In the genomic region with DNA sequence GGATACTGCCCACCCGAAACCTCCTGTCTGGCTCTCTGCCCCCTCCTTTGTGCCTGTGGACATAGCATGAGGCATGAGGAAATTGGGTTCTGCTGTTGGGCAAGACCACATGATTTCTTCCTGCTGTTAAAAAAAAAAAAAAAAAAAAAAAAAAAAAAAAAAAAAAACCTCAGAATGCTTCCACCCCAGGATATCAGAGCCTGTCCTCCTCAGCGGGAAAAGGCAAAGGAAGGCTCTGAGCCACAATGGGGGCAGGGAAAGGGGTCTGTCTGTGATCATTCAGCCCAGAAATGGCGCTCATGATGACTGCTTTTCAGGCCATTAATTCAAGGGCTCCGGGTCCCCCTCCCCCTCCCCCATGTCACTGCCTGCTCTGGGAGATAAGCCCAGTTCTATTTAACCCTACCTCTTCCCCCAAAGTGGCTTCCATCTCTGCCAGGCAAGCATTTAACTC, we compare ENCODE assay signal across 12 mouse cellular contexts. TPM values are rescaled to one million over a fixed set of nuclear protein-coding genes. Genes with fewer than 3 reads are reported as not detected.
DNase-seq lines count a peak whose midpoint lies in the region; ATAC-seq lines count a peak whose summit lies in the region.
"Had no signal": no experiment of that assay in that cellular context is flagged by ENCODE, and none has a peak within 500 bp of the region (broad histone marks: within the 10 kb centered on the region; RNA-seq: fewer than 3 reads in every experiment).

No protein-coding gene starts in this region.

- no peak overlapping the region for H3K9ac ChIP-seq in kidney, embryonic 15.5 days
- H3K9ac ChIP-seq in hindbrain, embryonic 14.5 days = peak overlapping the region; percentile 89
- H3K9ac ChIP-seq in midbrain, embryonic 14.5 days (replicated peaks; ENCODE audit: low read length) = peak overlapping the region; percentile 73
- H3K9ac ChIP-seq: embryonic facial prominence, embryonic 12.5 days; lung, embryonic 15.5 days had no signal

- peak; percentile 80 for ATAC-seq in kidney, embryonic 15.5 days (replicated peaks; ENCODE audit: low FRiP score)
- peak; percentile 24; the same call in 1 of the 2 replicates for ATAC-seq in hindbrain, embryonic 14.5 days (ENCODE audit: low FRiP score)
- peak; percentile 38; the same call in 1 of the 2 replicates for ATAC-seq in midbrain, embryonic 14.5 days (ENCODE audit: low FRiP score, low TSS enrichment)
- ATAC-seq in activated CD4-positive, CD25-positive, alpha-beta regulatory T cell, adult 4 months = no peak

- peaks cover 55% of the 10 kb centered on the region for H3K4me1 ChIP-seq in kidney, embryonic 15.5 days
- peaks cover 25% of the 10 kb centered on the region for H3K4me1 ChIP-seq in hindbrain, embryonic 14.5 days (replicated peaks; ENCODE audit: control insufficient read depth, insufficient read depth, low read length)
- H3K4me1 ChIP-seq in midbrain, embryonic 14.5 days (ENCODE audit: control insufficient read depth, insufficient read depth, low read length) = 0 out of 2 replicates have a peak, but pooled peaks cover 13% of the 10 kb centered on the region

- no peak for DNase-seq in kidney, postnatal 14 days
- peak; percentile 50 for DNase-seq in adipocyte (ENCODE audit: low spot score)
- DNase-seq in hindbrain, embryonic 14.5 days (ENCODE audit: low spot score) = peak; percentile 72
- DNase-seq in midbrain, embryonic 14.5 days = peak; percentile 89
- DNase-seq in urinary bladder, postnatal 14 days (ENCODE audit: low spot score) = no peak
- DNase-seq in urinary bladder, adult 2 months (ENCODE audit: low spot score) = no peak
- DNase-seq: heart, adult 11 months had no signal

- peaks cover 93% of the 10 kb centered on the region for H3K27me3 ChIP-seq in kidney, embryonic 15.5 days
- peaks cover 54% of the 10 kb centered on the region for H3K27me3 ChIP-seq in hindbrain, embryonic 14.5 days (ENCODE audit: control insufficient read depth, insufficient read depth, low read length)
- H3K27me3 ChIP-seq in midbrain, embryonic 14.5 days (ENCODE audit: control insufficient read depth, insufficient read depth, low read length) = peaks cover 34% of the 10 kb centered on the region

- H3K27ac ChIP-seq in kidney, embryonic 15.5 days = 0 out of 2 replicates have a peak overlapping the region, but pooled peaks have one; percentile 32
- H3K27ac ChIP-seq in hindbrain, embryonic 14.5 days = peak overlapping the region; percentile 97
- H3K27ac ChIP-seq in midbrain, embryonic 14.5 days (replicated peaks; ENCODE audit: low read depth, low read length) = peak overlapping the region; percentile 93
- H3K27ac ChIP-seq: embryonic facial prominence, embryonic 12.5 days; lung, embryonic 15.5 days; stomach, postnatal 0 days had no signal

- 4% methylated on average over 4 of the region's 4 CpGs for WGBS in kidney, embryonic 15.5 days
- WGBS in hindbrain, embryonic 14.5 days = 8% methylated on average over 4 of the region's 4 CpGs
- WGBS in midbrain, embryonic 14.5 days = 4% methylated on average over 4 of the region's 4 CpGs

- 0 out of 2 replicates have a peak overlapping the region, but pooled peaks have one; percentile 15 for H3K4me2 ChIP-seq in kidney, embryonic 15.5 days
- peak overlapping the region; percentile 66 for H3K4me2 ChIP-seq in hindbrain, embryonic 14.5 days (replicated peaks)
- H3K4me2 ChIP-seq in midbrain, embryonic 14.5 days (ENCODE audit: low read length) = peak overlapping the region; percentile 60
- H3K4me2 ChIP-seq: embryonic facial prominence, embryonic 12.5 days; lung, embryonic 15.5 days had no signal

- no peak overlapping the region for H3K4me3 ChIP-seq in kidney, embryonic 15.5 days (replicated peaks)
- peak overlapping the region; percentile 54 for H3K4me3 ChIP-seq in hindbrain, embryonic 14.5 days (replicated peaks; ENCODE audit: low read length)
- H3K4me3 ChIP-seq in midbrain, embryonic 14.5 days (replicated peaks; ENCODE audit: low read depth, low read length) = peak overlapping the region; percentile 48
- H3K4me3 ChIP-seq: embryonic facial prominence, embryonic 12.5 days; lung, embryonic 15.5 days had no signal

- no peaks in the 10 kb centered on the region for H3K36me3 ChIP-seq in kidney, embryonic 15.5 days
- no peaks in the 10 kb centered on the region; the same call in 1 of the 2 replicates for H3K36me3 ChIP-seq in hindbrain, embryonic 14.5 days (replicated peaks; ENCODE audit: control insufficient read depth, insufficient read depth)
- H3K36me3 ChIP-seq in midbrain, embryonic 14.5 days (ENCODE audit: control insufficient read depth, insufficient read depth, low read length) = no peaks in the 10 kb centered on the region
- H3K36me3 ChIP-seq: embryonic facial prominence, embryonic 12.5 days; lung, embryonic 15.5 days had no signal

- no peaks in the 10 kb centered on the region for H3K9me3 ChIP-seq in kidney, embryonic 15.5 days (replicated peaks)
- no peaks in the 10 kb centered on the region for H3K9me3 ChIP-seq in hindbrain, embryonic 14.5 days (ENCODE audit: control insufficient read depth, low read length)
- H3K9me3 ChIP-seq in midbrain, embryonic 14.5 days (ENCODE audit: control insufficient read depth, low read length) = no peaks in the 10 kb centered on the region
- H3K9me3 ChIP-seq: embryonic facial prominence, embryonic 12.5 days; lung, embryonic 15.5 days had no signal

RNA-seq across cellular contexts. Expression of a gene that starts 4.0 kb away (rescaled TPM):
- 0.12 and 0.14 TPM in 2 replicates for polyA plus RNA-seq in kidney, embryonic 15.5 days (2015; fragmentation: Nextera tagmentation; extraction: Ambion mirVana)
- 8.7 and 11.5 TPM in 2 replicates for polyA plus RNA-seq in hindbrain, embryonic 14.5 days (2014; fragmentation: Nextera tagmentation; extraction: Ambion mirVana)
- 7.6 and 8.6 TPM in 2 replicates for polyA plus RNA-seq in midbrain, embryonic 14.5 days (2014; fragmentation: Nextera tagmentation; extraction: Ambion mirVana)
- not detected in 2 replicates for polyA plus RNA-seq in urinary bladder, adult 2 months (2012; rRNA removed)
- not detected for polyA plus RNA-seq in activated CD4-positive, CD25-positive, alpha-beta regulatory T cell, adult 4 months (2017; shearing (Covaris generic))
- polyA plus RNA-seq: embryonic facial prominence, embryonic 12.5 days; lung, embryonic 15.5 days; stomach, postnatal 0 days had no signal

RNA-seq across cellular contexts. Expression of a gene that starts 18.1 kb away (rescaled TPM):
- 10.9 and 12.3 TPM in 2 replicates for polyA plus RNA-seq in kidney, embryonic 15.5 days (2015; fragmentation: Nextera tagmentation; extraction: Ambion mirVana)
- 14.6 TPM in 2 replicates for polyA plus RNA-seq in hindbrain, embryonic 14.5 days (2014; fragmentation: Nextera tagmentation; extraction: Ambion mirVana)
- polyA plus RNA-seq in midbrain, embryonic 14.5 days (2014; fragmentation: Nextera tagmentation; extraction: Ambion mirVana) = 13.9 and 14.8 TPM in 2 replicates
- 6.6 and 7.4 TPM in 2 replicates for polyA plus RNA-seq in urinary bladder, adult 2 months (2012; rRNA removed)
- polyA plus RNA-seq in activated CD4-positive, CD25-positive, alpha-beta regulatory T cell, adult 4 months (2017; shearing (Covaris generic)) = 1 to 10 TPM; 3.1 to 3.2 TPM

RNA-seq across cellular contexts. Expression of a gene that starts 58.7 kb away (rescaled TPM):
- 14.9 and 15.3 TPM in 2 replicates for polyA plus RNA-seq in kidney, embryonic 15.5 days (2015; fragmentation: Nextera tagmentation; extraction: Ambion mirVana)
- polyA plus RNA-seq in hindbrain, embryonic 14.5 days (2014; fragmentation: Nextera tagmentation; extraction: Ambion mirVana) = 20.0 and 20.8 TPM in 2 replicates
- polyA plus RNA-seq in midbrain, embryonic 14.5 days (2014; fragmentation: Nextera tagmentation; extraction: Ambion mirVana) = 16.1 and 21.0 TPM in 2 replicates
- polyA plus RNA-seq in urinary bladder, adult 2 months (2012; rRNA removed) = 0.95 and 2.0 TPM in 2 replicates
- polyA plus RNA-seq in activated CD4-positive, CD25-positive, alpha-beta regulatory T cell, adult 4 months (2017; shearing (Covaris generic)) = 100 to 1,000 TPM; 100 to 110 TPM

Comparison
In these comparisons a context has a peak if more than half of its experiments do, and no peak if none do; other contexts are left out.
1. H3K27ac ChIP-seq: peak in every context shown above with its lines; median percentile 97 in hindbrain, embryonic 14.5 days; 93 in midbrain, embryonic 14.5 days; 32 in kidney, embryonic 15.5 days.
2. H3K4me2 ChIP-seq: peak in every context shown above with its lines; median percentile 66 in hindbrain, embryonic 14.5 days; 60 in midbrain, embryonic 14.5 days; 15 in kidney, embryonic 15.5 days.
3. DNase-seq: peak in adipocyte (single experiment), hindbrain, embryonic 14.5 days (single experiment) and midbrain, embryonic 14.5 days (single experiment); none in kidney, postnatal 14 days (single experiment), urinary bladder, postnatal 14 days (single experiment) and urinary bladder, adult 2 months (single experiment).